Mouse (Mus musculus): ENCODE data around the gene Ykt6. TPM values are rescaled to one million over a fixed set of nuclear protein-coding genes. Genes with fewer than 3 reads are reported as not detected.
A peak's percentile ranks its signal among the peaks of the same experiment; 100 is the strongest.
"Not testable (repeated sequence)": the region's sequence is repeated elsewhere in the genome, so short reads cannot be mapped to it uniquely, and the experiment has no call there.

Gene Ykt6
- polyA plus RNA-seq, 1 experiment from 2014 or later: 56.2 TPM

GRCm38 (mm10) chr11:6006351-6007009, 51.0 kb downstream of the Ykt6 start:
- H3K27me3 ChIP-seq (ENCODE audit: control insufficient read depth, insufficient read depth, low read length); H3K27ac ChIP-seq (ENCODE audit: low read length): not testable (repeated sequence)
- H3K9ac ChIP-seq (ENCODE audit: low read length): peak overlapping the region; percentile 58

GRCm38 (mm10) chr11:6007010-6007778, 51.7 kb downstream of the Ykt6 start:
- Histone ChIP-seq H3K4me2 (ENCODE audit: low read depth, low read length) (peak overlapping the region; percentile 54), H3K4me3 (replicated peaks; ENCODE audit: low read length) (peak overlapping the region; percentile 48), H3K9ac (ENCODE audit: low read length) (peak overlapping the region; percentile 58; the same call in 1 of the 2 replicates)
- H3K36me3 ChIP-seq (ENCODE audit: control insufficient read depth, insufficient read depth, low read length); H3K27ac ChIP-seq (ENCODE audit: low read length); ATAC-seq (ENCODE audit: insufficient read depth, low FRiP score); H3K27me3 ChIP-seq (ENCODE audit: control insufficient read depth, insufficient read depth, low read length); H3K9me3 ChIP-seq (replicated peaks; ENCODE audit: control insufficient read depth, low read length); H3K4me1 ChIP-seq (ENCODE audit: control insufficient read depth, insufficient read depth, low read length): not testable (repeated sequence)
- 3% methylated on average over 22 of the region's 49 CpGs for WGBS

More at GRCm38 (mm10) chr11:6006351-6007009, 51.0 kb downstream of the Ykt6 start:
- Histone ChIP-seq H3K4me3 (replicated peaks; ENCODE audit: low read length) (peak overlapping the region; percentile 48), H3K4me2 (ENCODE audit: low read depth, low read length) (peak overlapping the region; percentile 54)
- ATAC-seq (ENCODE audit: insufficient read depth, low FRiP score); H3K9me3 ChIP-seq (replicated peaks; ENCODE audit: control insufficient read depth, low read length); H3K4me1 ChIP-seq (ENCODE audit: control insufficient read depth, insufficient read depth, low read length); H3K36me3 ChIP-seq (ENCODE audit: control insufficient read depth, insufficient read depth, low read length): not testable (repeated sequence)
- under 1% methylated on average over 38 of the region's 44 CpGs for WGBS

- H3K4me1 ChIP-seq (ENCODE audit: control insufficient read depth, insufficient read depth, low read length); ATAC-seq (ENCODE audit: insufficient read depth, low FRiP score); H3K27ac ChIP-seq (ENCODE audit: low read length); H3K9ac ChIP-seq (ENCODE audit: low read length); H3K27me3 ChIP-seq (ENCODE audit: control insufficient read depth, insufficient read depth, low read length); H3K9me3 ChIP-seq (replicated peaks; ENCODE audit: control insufficient read depth, low read length); H3K36me3 ChIP-seq (ENCODE audit: control insufficient read depth, insufficient read depth, low read length): not testable (repeated sequence)
- Histone ChIP-seq H3K4me2 (ENCODE audit: low read depth, low read length) (peak overlapping the region; percentile 40; the same call in 1 of the 2 replicates), H3K4me3 (replicated peaks; ENCODE audit: low read length) (peak overlapping the region; percentile 42)
- WGBS: 36% methylated on average over 12 of the region's 13 CpGs
Measured at GRCm38 (mm10) chr11:6007779-6008128, 52.3 kb downstream of the Ykt6 start.

DNA sequence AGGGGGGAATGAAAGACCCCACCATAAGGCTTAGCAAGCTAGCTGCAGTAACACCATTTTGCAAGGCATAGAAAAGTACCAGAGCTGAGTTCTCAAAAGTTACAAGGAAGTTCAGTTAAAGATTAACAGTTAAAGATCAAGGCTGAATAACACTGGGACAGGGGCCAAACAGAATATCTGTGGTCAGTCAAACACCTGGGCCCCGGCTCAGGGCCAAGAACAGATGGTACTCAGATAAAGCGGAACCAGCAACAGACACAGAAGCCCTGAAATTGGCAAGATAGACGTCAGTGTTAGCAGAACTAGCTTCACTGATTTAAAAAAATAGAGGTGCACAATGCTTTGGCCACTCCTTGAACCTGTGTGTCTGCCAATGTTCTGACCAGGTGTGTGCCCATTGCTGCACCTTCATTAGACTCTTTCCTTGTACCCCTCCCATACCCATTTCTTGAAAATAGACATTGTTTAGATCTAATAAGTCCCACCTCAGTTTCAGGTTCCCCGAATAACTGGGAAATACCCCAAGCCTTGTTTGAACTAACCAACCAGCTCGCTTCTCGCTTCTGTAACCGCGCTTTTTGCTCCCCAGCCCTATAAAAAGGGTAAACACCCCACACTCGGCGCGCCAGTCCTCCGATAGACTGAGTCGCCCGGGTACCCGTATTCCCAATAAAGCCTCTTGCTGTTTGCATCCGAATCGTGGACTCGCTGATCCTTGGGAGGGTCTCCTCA, 55.4 kb downstream of the Ykt6 start:
- 88% methylated on average over 3 of the region's 18 CpGs for WGBS
- peak; percentile 70; the same call in 1 of the 2 replicates for ATAC-seq (ENCODE audit: insufficient read depth, low FRiP score)
- H3K4me3 ChIP-seq (replicated peaks; ENCODE audit: low read length); H3K9me3 ChIP-seq (replicated peaks; ENCODE audit: control insufficient read depth, low read length); H3K27ac ChIP-seq (ENCODE audit: low read length); H3K4me1 ChIP-seq (ENCODE audit: control insufficient read depth, insufficient read depth, low read length); H3K36me3 ChIP-seq (ENCODE audit: control insufficient read depth, insufficient read depth, low read length); H3K9ac ChIP-seq (ENCODE audit: low read length); H3K4me2 ChIP-seq (ENCODE audit: low read depth, low read length); H3K27me3 ChIP-seq (ENCODE audit: control insufficient read depth, insufficient read depth, low read length): not testable (repeated sequence)

GRCm38 (mm10) chr11:6011879-6012278, 56.4 kb downstream of the Ykt6 start:
- 93% methylated on average over 3 of the region's 3 CpGs for WGBS
- H3K4me2 ChIP-seq (ENCODE audit: low read depth, low read length): no peak overlapping the region

DNA sequence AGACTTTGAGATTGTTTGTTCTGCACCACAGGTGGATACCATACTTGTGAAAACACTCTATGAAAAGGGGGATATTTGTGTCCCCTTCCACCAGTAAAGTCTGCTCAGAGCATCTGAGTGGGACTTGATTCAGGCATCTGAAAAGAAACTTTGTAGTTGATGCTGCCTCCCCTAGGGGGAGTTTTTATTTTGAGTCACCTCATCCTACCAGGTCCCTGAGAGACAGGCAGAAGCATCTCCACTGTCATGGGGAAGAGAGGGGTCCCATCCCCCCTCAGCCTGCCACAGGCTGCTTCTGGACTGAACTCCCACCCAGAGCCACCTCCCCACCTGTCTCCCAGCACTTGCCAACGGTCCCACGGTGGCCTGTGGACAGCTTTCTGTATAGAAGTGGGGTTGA, 57.9 kb downstream of the Ykt6 start:
- Histone ChIP-seq H3K36me3 (ENCODE audit: control insufficient read depth, insufficient read depth, low read length) (no peaks in the 10 kb centered on the region), H3K4me2 (ENCODE audit: low read depth, low read length) (no peak overlapping the region), H3K4me1 (ENCODE audit: control insufficient read depth, insufficient read depth, low read length) (no peaks in the 10 kb centered on the region), H3K4me3 (replicated peaks; ENCODE audit: low read length) (no peak overlapping the region), H3K9me3 (replicated peaks; ENCODE audit: control insufficient read depth, low read length) (no peaks in the 10 kb centered on the region), H3K27ac (ENCODE audit: low read length) (no peak overlapping the region), H3K9ac (ENCODE audit: low read length) (no peak overlapping the region), H3K27me3 (ENCODE audit: control insufficient read depth, insufficient read depth, low read length) (no peaks in the 10 kb centered on the region)
- no peak for ATAC-seq (ENCODE audit: insufficient read depth, low FRiP score)
- 53% methylated on average over 2 of the region's 2 CpGs for WGBS

More at GRCm38 (mm10) chr11:6011879-6012278, 56.4 kb downstream of the Ykt6 start:
- no peaks in the 10 kb centered on the region for H3K4me1 ChIP-seq (ENCODE audit: control insufficient read depth, insufficient read depth, low read length)
- no peaks in the 10 kb centered on the region for H3K9me3 ChIP-seq (replicated peaks; ENCODE audit: control insufficient read depth, low read length)
- H3K4me3 ChIP-seq (replicated peaks; ENCODE audit: low read length): no peak overlapping the region
- no peak overlapping the region for H3K27ac ChIP-seq (ENCODE audit: low read length)
- no peak overlapping the region for H3K9ac ChIP-seq (ENCODE audit: low read length)
- 0 out of 2 replicates have a peak, but pooled peaks have one; percentile 39 for ATAC-seq (ENCODE audit: insufficient read depth, low FRiP score)
- no peaks in the 10 kb centered on the region for H3K27me3 ChIP-seq (ENCODE audit: control insufficient read depth, insufficient read depth, low read length)
- no peaks in the 10 kb centered on the region for H3K36me3 ChIP-seq (ENCODE audit: control insufficient read depth, insufficient read depth, low read length)

DNA sequence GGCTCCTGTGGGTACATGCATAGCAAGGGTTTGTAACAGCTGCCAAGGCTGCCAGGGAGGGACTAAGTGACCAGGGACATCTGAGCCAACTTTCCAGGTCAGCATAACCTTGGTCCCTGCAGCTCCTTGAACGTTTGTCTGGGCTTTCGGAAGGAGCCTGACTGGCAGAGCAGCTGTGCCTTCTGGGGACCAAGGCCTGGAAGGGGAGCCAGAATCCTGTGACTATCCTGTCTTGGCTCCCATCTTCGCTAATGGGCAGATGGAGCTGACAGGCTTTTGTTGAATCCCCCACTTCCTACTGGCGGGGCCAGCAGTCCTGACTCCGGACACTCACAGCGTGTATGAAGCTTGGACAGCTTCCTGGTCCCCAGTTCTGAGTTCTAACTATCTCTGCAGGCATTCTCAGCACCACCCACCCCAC, 59.5 kb downstream of the Ykt6 start:
- no peak for ATAC-seq (ENCODE audit: insufficient read depth, low FRiP score)
- no peaks in the 10 kb centered on the region for H3K4me1 ChIP-seq (ENCODE audit: control insufficient read depth, insufficient read depth, low read length)
- 74% methylated on average over 6 of the region's 6 CpGs for WGBS
- no peak overlapping the region for H3K27ac ChIP-seq (ENCODE audit: low read length)
- no peaks in the 10 kb centered on the region for H3K36me3 ChIP-seq (ENCODE audit: control insufficient read depth, insufficient read depth, low read length)
- H3K27me3 ChIP-seq (ENCODE audit: control insufficient read depth, insufficient read depth, low read length): no peaks in the 10 kb centered on the region
- no peak overlapping the region for H3K9ac ChIP-seq (ENCODE audit: low read length)
- no peak overlapping the region for H3K4me2 ChIP-seq (ENCODE audit: low read depth, low read length)
- no peak overlapping the region for H3K4me3 ChIP-seq (replicated peaks; ENCODE audit: low read length)
- H3K9me3 ChIP-seq (replicated peaks; ENCODE audit: control insufficient read depth, low read length): no peaks in the 10 kb centered on the region

GRCm38 (mm10) chr11:6016368-6016767, 60.9 kb downstream of the Ykt6 start:
- WGBS: 2% methylated on average over 3 of the region's 3 CpGs
- Histone ChIP-seq H3K4me3 (replicated peaks; ENCODE audit: low read length) (no peak overlapping the region), H3K27me3 (ENCODE audit: control insufficient read depth, insufficient read depth, low read length) (no peaks in the 10 kb centered on the region), H3K9me3 (replicated peaks; ENCODE audit: control insufficient read depth, low read length) (no peaks in the 10 kb centered on the region), H3K36me3 (ENCODE audit: control insufficient read depth, insufficient read depth, low read length) (no peaks in the 10 kb centered on the region), H3K27ac (ENCODE audit: low read length) (no peak overlapping the region), H3K9ac (ENCODE audit: low read length) (no peak overlapping the region), H3K4me1 (ENCODE audit: control insufficient read depth, insufficient read depth, low read length) (no peaks in the 10 kb centered on the region), H3K4me2 (ENCODE audit: low read depth, low read length) (no peak overlapping the region)
- ATAC-seq (ENCODE audit: insufficient read depth, low FRiP score): no peak
